Comparison of ENCODE assay signal across 7 mouse cellular contexts in genomic region chr11:110450091-110450757, GRCm38 (mm10). TPM values are rescaled to one million over a fixed set of nuclear protein-coding genes. Genes with fewer than 3 reads are reported as not detected.
DNase-seq lines count a peak whose midpoint lies in the region; ATAC-seq lines count a peak whose summit lies in the region.

No protein-coding gene starts in this region.

- H3K27me3 ChIP-seq in midbrain, embryonic 15.5 days (replicated peaks) = no peaks in the 10 kb centered on the region
- H3K27me3 ChIP-seq in midbrain, embryonic 11.5 days (ENCODE audit: control insufficient read depth, insufficient read depth, low read length) = no peaks in the 10 kb centered on the region
- no peaks in the 10 kb centered on the region for H3K27me3 ChIP-seq in embryonic facial prominence, embryonic 15.5 days

- H3K4me1 ChIP-seq in midbrain, embryonic 15.5 days = peaks cover 26% of the 10 kb centered on the region
- peaks cover 15% of the 10 kb centered on the region for H3K4me1 ChIP-seq in midbrain, embryonic 11.5 days (ENCODE audit: control insufficient read depth, insufficient read depth, low read length)
- peaks cover 34% of the 10 kb centered on the region for H3K4me1 ChIP-seq in embryonic facial prominence, embryonic 15.5 days

- no peaks in the 10 kb centered on the region for H3K36me3 ChIP-seq in midbrain, embryonic 15.5 days (replicated peaks)
- no peaks in the 10 kb centered on the region for H3K36me3 ChIP-seq in midbrain, embryonic 11.5 days (ENCODE audit: control insufficient read depth, insufficient read depth, low read length)
- no peaks in the 10 kb centered on the region for H3K36me3 ChIP-seq in embryonic facial prominence, embryonic 15.5 days

- no peak for DNase-seq in midbrain, embryonic 11.5 days (ENCODE audit: low spot score, missing footprints)
- DNase-seq in heart, postnatal 36 days = peak; percentile 21 to 55
- DNase-seq in embryo, embryonic 9.5 days (ENCODE audit: extremely low spot score) = no peak
- no peak for DNase-seq in layer of hippocampus, postnatal 36 days

- no peak overlapping the region for H3K4me3 ChIP-seq in midbrain, embryonic 15.5 days
- H3K4me3 ChIP-seq in midbrain, embryonic 11.5 days (ENCODE audit: low read depth, low read length) = no peak overlapping the region
- H3K4me3 ChIP-seq in embryonic facial prominence, embryonic 15.5 days (replicated peaks) = no peak overlapping the region

- 0 out of 2 replicates have a peak overlapping the region, but pooled peaks have one; percentile 6 for H3K4me2 ChIP-seq in midbrain, embryonic 15.5 days
- H3K4me2 ChIP-seq in midbrain, embryonic 11.5 days = no peak overlapping the region
- no peak overlapping the region for H3K4me2 ChIP-seq in embryonic facial prominence, embryonic 15.5 days (replicated peaks)

- no peaks in the 10 kb centered on the region for H3K9me3 ChIP-seq in midbrain, embryonic 15.5 days
- no peaks in the 10 kb centered on the region for H3K9me3 ChIP-seq in midbrain, embryonic 11.5 days (ENCODE audit: control insufficient read depth, low read length)
- H3K9me3 ChIP-seq in embryonic facial prominence, embryonic 15.5 days (replicated peaks) = no peaks in the 10 kb centered on the region

- 51% methylated on average over 15 of the region's 15 CpGs for WGBS in midbrain, embryonic 15.5 days
- 73% methylated on average over 15 of the region's 15 CpGs for WGBS in midbrain, embryonic 11.5 days
- WGBS in embryonic facial prominence, embryonic 15.5 days = 45% methylated on average over 15 of the region's 15 CpGs

- intact Hi-C loops in heart, postnatal 36 days (cut with DNase I) = no loop called here

- H3K27ac ChIP-seq in midbrain, embryonic 15.5 days = no peak overlapping the region
- H3K27ac ChIP-seq in midbrain, embryonic 11.5 days (ENCODE audit: low read depth, low read length) = no peak overlapping the region
- H3K27ac ChIP-seq in embryonic facial prominence, embryonic 15.5 days (replicated peaks) = peak overlapping the region; percentile 39; the same call in 1 of the 2 replicates

- H3K9ac ChIP-seq in midbrain, embryonic 15.5 days = no peak overlapping the region
- no peak overlapping the region for H3K9ac ChIP-seq in midbrain, embryonic 11.5 days (ENCODE audit: low read length)
- H3K9ac ChIP-seq in embryonic facial prominence, embryonic 15.5 days = no peak overlapping the region

- no peak for ATAC-seq in midbrain, embryonic 15.5 days (replicated peaks)
- no peak; the same call in 1 of the 2 replicates for ATAC-seq in midbrain, embryonic 11.5 days (ENCODE audit: low FRiP score)
- no peak for ATAC-seq in embryonic facial prominence, embryonic 15.5 days (ENCODE audit: insufficient number of reproducible peaks, low FRiP score, low TSS enrichment, low read depth)
- peak; percentile 59 for ATAC-seq in megakaryocyte-erythroid progenitor cell, adult 5-6 weeks (replicated peaks; ENCODE audit: low FRiP score, low TSS enrichment, poor library complexity, severe bottlenecking)

RNA-seq across cellular contexts. Expression of gene Map2k6, which starts 51.3 kb away (rescaled TPM):
- 23.9 and 24.0 TPM in 2 replicates for polyA plus RNA-seq in midbrain, embryonic 15.5 days (2015; fragmentation: Nextera tagmentation; extraction: Ambion mirVana)
- polyA plus RNA-seq in midbrain, embryonic 11.5 days (2014; fragmentation: Nextera tagmentation; extraction: Ambion mirVana) = 37.1 and 38.7 TPM in 2 replicates
- polyA plus RNA-seq in embryonic facial prominence, embryonic 15.5 days (2015; fragmentation: Nextera tagmentation; extraction: Ambion mirVana) = 18.0 and 19.4 TPM in 2 replicates
- 1 to 10 TPM; 4.7 to 5.5 TPM for total RNA-seq in heart, postnatal 36 days (2021)
- total RNA-seq in megakaryocyte-erythroid progenitor cell, adult 5-6 weeks (2014; fragmentation: Nextera tagmentation) = 6.3 and 6.4 TPM in 2 replicates
- 16.2 and 18.6 TPM in 2 replicates for total RNA-seq in megakaryocyte-erythroid progenitor cell, adult 5-6 weeks (2017)
- 10 to 100 TPM; 32.4 to 35.5 TPM for total RNA-seq in layer of hippocampus, postnatal 36 days (2021)

Comparison
In these comparisons a context has a peak if more than half of its experiments do, and no peak if none do; other contexts are left out.
1. DNase-seq: peak in heart, postnatal 36 days (2 of 2); none in midbrain, embryonic 11.5 days (single experiment), embryo, embryonic 9.5 days (single experiment) and layer of hippocampus, postnatal 36 days (0 of 2).